Comparison of ENCODE assay signal across 7 mouse cellular contexts in genomic region chr17:32787436-32788093, GRCm38 (mm10). TPM values are rescaled to one million over a fixed set of nuclear protein-coding genes. Genes with fewer than 3 reads are reported as not detected.
DNase-seq lines count a peak whose midpoint lies in the region; ATAC-seq lines count a peak whose summit lies in the region.

No protein-coding gene starts in this region.

- peaks cover 5% of the 10 kb centered on the region; the same call in 1 of the 2 replicates for H3K4me1 ChIP-seq in neural tube, embryonic 11.5 days (ENCODE audit: control insufficient read depth, insufficient read depth, low read length)
- peaks cover 7% of the 10 kb centered on the region; the same call in 1 of the 2 replicates for H3K4me1 ChIP-seq in forebrain, embryonic 11.5 days (replicated peaks; ENCODE audit: control insufficient read depth, insufficient read depth, low read length)
- peaks cover 36% of the 10 kb centered on the region for H3K4me1 ChIP-seq in megakaryocyte, embryonic 14.5 days

- peak overlapping the region; percentile 87 for H3K27ac ChIP-seq in neural tube, embryonic 11.5 days (ENCODE audit: low read depth, low read length)
- peak overlapping the region; percentile 74 for H3K27ac ChIP-seq in forebrain, embryonic 11.5 days (ENCODE audit: low read depth, low read length)

- no peaks in the 10 kb centered on the region for H3K9me3 ChIP-seq in neural tube, embryonic 11.5 days (ENCODE audit: control insufficient read depth, low read length)
- no peaks in the 10 kb centered on the region; the same call in 1 of the 2 replicates for H3K9me3 ChIP-seq in forebrain, embryonic 11.5 days (ENCODE audit: control insufficient read depth, low read length)
- H3K9me3 ChIP-seq in megakaryocyte, embryonic 14.5 days, result no peaks in the 10 kb centered on the region

- H3K36me3 ChIP-seq in neural tube, embryonic 11.5 days (ENCODE audit: control insufficient read depth, insufficient read depth, low read length), result peaks cover 7% of the 10 kb centered on the region
- H3K36me3 ChIP-seq in forebrain, embryonic 11.5 days (ENCODE audit: control insufficient read depth, insufficient read depth, low read length), result peaks cover 13% of the 10 kb centered on the region
- peaks cover 37% of the 10 kb centered on the region for H3K36me3 ChIP-seq in megakaryocyte, embryonic 14.5 days (replicated peaks; ENCODE audit: low read length)

- peak; percentile 82 for ATAC-seq in neural tube, embryonic 11.5 days (ENCODE audit: insufficient read depth, low FRiP score, low TSS enrichment)
- peak; percentile 88 for ATAC-seq in forebrain, embryonic 11.5 days (replicated peaks; ENCODE audit: low FRiP score)

- H3K4me2 ChIP-seq in neural tube, embryonic 11.5 days (ENCODE audit: low read depth), result peak overlapping the region; percentile 51
- H3K4me2 ChIP-seq in forebrain, embryonic 11.5 days (ENCODE audit: low read depth, low read length, severe bottlenecking), result peak overlapping the region; percentile 65

- WGBS in neural tube, embryonic 11.5 days, result under 1% methylated on average over 31 of the region's 31 CpGs
- WGBS in forebrain, embryonic 11.5 days, result 1% methylated on average over 31 of the region's 31 CpGs

- peak overlapping the region; percentile 95 for H3K9ac ChIP-seq in neural tube, embryonic 11.5 days (ENCODE audit: low read length)
- peak overlapping the region; percentile 93 for H3K9ac ChIP-seq in forebrain, embryonic 11.5 days (ENCODE audit: low read length)

- no peak for DNase-seq in neural tube, embryonic 11.5 days (ENCODE audit: low spot score)
- no peak for DNase-seq in neural tube, embryonic 10.5 days (ENCODE audit: extremely low spot score, low spot score)
- DNase-seq in adipocyte (ENCODE audit: low spot score), result peak; percentile 19
- peak; percentile 72 for DNase-seq in forebrain, embryonic 11.5 days (ENCODE audit: low spot score)
- peak; percentile 81 for DNase-seq in kidney, adult 9 months
- no peak for DNase-seq in yolk sac, embryonic 10.5 days (ENCODE audit: low spot score)

- H3K4me3 ChIP-seq in neural tube, embryonic 11.5 days (ENCODE audit: low read depth, low read length), result peak overlapping the region; percentile 87
- H3K4me3 ChIP-seq in forebrain, embryonic 11.5 days (ENCODE audit: low read depth, low read length), result peak overlapping the region; percentile 87
- H3K4me3 ChIP-seq in megakaryocyte, embryonic 14.5 days (replicated peaks), result peak overlapping the region; percentile 95

- no peaks in the 10 kb centered on the region for H3K27me3 ChIP-seq in neural tube, embryonic 11.5 days (ENCODE audit: control insufficient read depth, insufficient read depth, low read length)
- no peaks in the 10 kb centered on the region for H3K27me3 ChIP-seq in forebrain, embryonic 11.5 days (ENCODE audit: control insufficient read depth, insufficient read depth, low read length)
- no peaks in the 10 kb centered on the region for H3K27me3 ChIP-seq in megakaryocyte, embryonic 14.5 days (replicated peaks)

RNA-seq across cellular contexts. Expression of gene Zfp871, which starts 0.5 kb away (rescaled TPM):
- polyA plus RNA-seq in neural tube, embryonic 11.5 days (2014; fragmentation: Nextera tagmentation; extraction: Ambion mirVana), result 36.9 and 41.3 TPM in 2 replicates
- 45.8 and 48.1 TPM in 2 replicates for polyA plus RNA-seq in forebrain, embryonic 11.5 days (2014; fragmentation: Nextera tagmentation; extraction: Ambion mirVana)
- polyA plus RNA-seq in megakaryocyte, embryonic 14.5 days (2012; ENCODE audit: insufficient read depth, low replicate concordance), result 0.16 TPM in 1 of 2 replicates, not detected in the other

RNA-seq across cellular contexts. Expression of gene Zfp811, which starts 22.2 kb away (rescaled TPM):
- 31.1 and 33.3 TPM in 2 replicates for polyA plus RNA-seq in neural tube, embryonic 11.5 days (2014; fragmentation: Nextera tagmentation; extraction: Ambion mirVana)
- polyA plus RNA-seq in forebrain, embryonic 11.5 days (2014; fragmentation: Nextera tagmentation; extraction: Ambion mirVana), result 25.0 and 27.4 TPM in 2 replicates
- not detected in 2 replicates for polyA plus RNA-seq in megakaryocyte, embryonic 14.5 days (2012; ENCODE audit: insufficient read depth, low replicate concordance)

RNA-seq across cellular contexts. Expression of gene Zfp799, which starts 42.5 kb away (rescaled TPM):
- 17.6 and 21.1 TPM in 2 replicates for polyA plus RNA-seq in neural tube, embryonic 11.5 days (2014; fragmentation: Nextera tagmentation; extraction: Ambion mirVana)
- 17.9 and 20.3 TPM in 2 replicates for polyA plus RNA-seq in forebrain, embryonic 11.5 days (2014; fragmentation: Nextera tagmentation; extraction: Ambion mirVana)
- polyA plus RNA-seq in megakaryocyte, embryonic 14.5 days (2012; ENCODE audit: insufficient read depth, low replicate concordance), result 0.11 TPM in 1 of 2 replicates, not detected in the other

Comparison
In these comparisons a context has a peak if more than half of its experiments do, and no peak if none do; other contexts are left out.
1. DNase-seq: peak in adipocyte (single experiment), forebrain, embryonic 11.5 days (single experiment) and kidney, adult 9 months (single experiment); none in neural tube, embryonic 11.5 days (single experiment), neural tube, embryonic 10.5 days (single experiment) and yolk sac, embryonic 10.5 days (single experiment).
2. RNA of gene Zfp871, which starts 0.5 kb away (polyA plus RNA-seq): 45.8 to 48.1 TPM in forebrain, embryonic 11.5 days and 36.9 to 41.3 TPM in neural tube, embryonic 11.5 days; 0.16 TPM in megakaryocyte, embryonic 14.5 days; every median in the first group is over 10 times any median in the second.
3. RNA of gene Zfp811, which starts 22.2 kb away (polyA plus RNA-seq): 31.1 to 33.3 TPM in neural tube, embryonic 11.5 days and 25.0 to 27.4 TPM in forebrain, embryonic 11.5 days; not detected in megakaryocyte, embryonic 14.5 days; every median in the first group is over 10 times any median in the second.
4. RNA of gene Zfp799, which starts 42.5 kb away (polyA plus RNA-seq): 17.9 to 20.3 TPM in forebrain, embryonic 11.5 days and 17.6 to 21.1 TPM in neural tube, embryonic 11.5 days; 0.11 TPM in megakaryocyte, embryonic 14.5 days; every median in the first group is over 10 times any median in the second.
5. Peak in every context shown above with its lines, with median percentiles within 50 percentile points of each other: H3K4me3 ChIP-seq.